Mouse (Mus musculus) testis, postnatal 10 days (tissue): ENCODE results near the gene Golga1.

Experiments
- DNase-seq: peaks from one replicate; pipeline ENCODE4 v3.0.0; 2021; ENCODE audit warnings: low spot score

Golga1 gene

DNA sequence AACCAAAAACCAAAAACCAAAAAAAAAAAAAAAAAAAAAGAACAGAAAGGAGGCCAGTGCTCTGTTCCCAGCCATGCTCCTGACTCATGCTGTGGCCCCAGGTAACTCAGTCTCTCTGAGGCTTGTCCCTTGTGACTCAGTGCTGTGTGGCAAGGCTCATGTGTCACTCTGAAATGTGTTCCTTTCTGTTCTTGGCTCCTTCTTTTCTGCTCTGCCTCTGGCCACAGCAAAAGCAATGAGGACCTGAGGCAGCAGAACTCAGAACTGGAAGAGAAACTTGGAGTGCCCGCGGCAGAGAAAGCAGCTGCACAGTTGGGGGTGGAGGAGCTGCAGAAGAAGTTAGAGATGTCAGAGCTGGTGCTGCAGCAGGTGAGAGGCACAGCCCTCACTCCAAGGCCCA is 91.2 kb downstream of the Golga1 start:
- DNase-seq, result no peak

DNA sequence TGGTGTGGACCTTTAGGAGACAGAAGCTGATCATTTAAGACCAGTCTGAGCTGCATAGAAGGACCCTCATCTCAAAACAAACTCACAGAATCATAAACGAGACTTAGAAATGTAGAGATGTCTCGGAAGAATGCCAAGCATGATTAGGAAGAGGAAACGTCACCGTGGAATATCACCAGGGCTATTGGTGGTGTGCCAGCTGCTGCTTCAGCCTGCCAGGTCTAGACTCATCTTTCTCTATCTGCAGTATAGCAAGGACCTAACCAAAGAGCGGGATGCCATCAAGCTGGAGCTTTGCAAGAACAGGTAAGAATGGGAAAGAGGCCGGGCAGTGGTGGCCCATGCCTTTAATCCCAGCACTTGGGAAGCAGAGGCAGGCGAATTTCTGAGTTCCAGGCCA is 91.6 kb downstream of the Golga1 start:
- DNase-seq, result no peak

DNA sequence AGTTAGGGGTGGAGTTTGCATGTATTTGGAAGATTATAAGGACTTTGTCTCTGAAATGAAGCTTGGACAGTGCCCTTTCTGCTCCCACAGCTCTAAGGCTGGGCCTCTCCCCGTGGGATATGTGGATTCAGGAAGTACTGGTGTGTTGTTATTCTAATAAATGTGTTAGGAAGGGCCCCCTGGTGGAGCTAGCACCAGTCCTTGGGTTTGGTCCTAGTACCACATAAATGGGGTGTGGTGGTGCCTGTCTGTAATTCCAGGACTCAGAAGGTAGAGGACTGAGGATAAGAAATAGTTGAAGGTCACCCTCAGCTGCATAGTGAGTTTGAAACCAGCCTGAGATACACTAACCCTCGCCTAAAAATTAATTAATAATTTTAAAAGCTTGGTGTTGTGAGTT is 92.1 kb downstream of the Golga1 start:
- DNase-seq, result no peak

DNA sequence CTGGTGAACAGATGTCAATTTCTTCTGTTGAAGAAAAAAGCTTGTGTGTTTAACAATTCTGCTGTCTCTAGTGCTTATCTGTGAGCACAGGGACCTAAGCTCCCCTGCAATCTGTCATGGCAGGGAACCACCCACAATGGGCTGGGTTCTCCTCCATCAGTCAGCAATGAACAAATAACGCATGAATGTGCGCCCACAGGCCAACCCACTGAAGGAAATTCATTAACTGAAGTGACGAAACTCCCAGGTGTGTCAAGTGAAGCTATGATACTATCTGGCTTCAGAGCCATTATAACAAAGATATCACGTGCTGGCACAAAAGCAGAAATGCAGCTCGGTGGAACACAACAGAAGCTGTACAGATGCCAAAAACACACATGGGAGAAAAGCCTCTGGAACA is 95.3 kb downstream of the Golga1 start:
- no peak for DNase-seq

DNA sequence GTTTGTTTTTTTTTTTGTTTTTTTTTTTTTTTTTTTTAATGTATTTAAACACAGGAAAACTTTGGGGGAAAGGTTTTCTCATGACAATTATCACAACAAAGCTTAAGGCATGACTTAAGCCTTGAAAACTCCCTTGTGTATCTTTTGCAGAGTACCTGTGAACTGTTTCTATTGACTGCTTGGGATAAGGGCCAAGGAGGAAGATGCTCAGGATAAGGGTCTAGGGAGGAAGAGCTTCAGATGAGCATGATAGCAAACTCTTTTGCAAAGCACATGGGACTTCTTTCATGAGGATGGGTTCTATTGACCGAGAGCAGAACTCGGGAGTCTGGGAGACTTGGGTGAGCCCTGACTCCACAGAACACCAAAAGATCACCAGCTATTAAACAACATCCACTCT is 95.7 kb downstream of the Golga1 start:
- no peak for DNase-seq
